Mouse (Mus musculus) hindbrain, postnatal 0 days (tissue): ENCODE data around the gene Gm49450. TPM values are rescaled to one million over a fixed set of nuclear protein-coding genes. Genes with fewer than 3 reads are reported as not detected.

Experiments used
- ATAC-seq: fragments of 200-750 bp; cut with Nextera tagmentation; 2 replicates; pipeline ENCODE4 v1.8.0; 2017; ENCODE audit warnings: mild to moderate bottlenecking, moderate TSS enrichment, moderate library complexity
- DNase-seq: peaks from one replicate; pipeline ENCODE4 v3.0.0-alpha.2; 2015; ENCODE audit warnings: low spot score
- H3K27ac ChIP-seq: fragments of 300-500 bp; sonication (generic); 2 replicates; pipeline ENCODE4 v1.5.1; 2014; ENCODE audit warnings: mild to moderate bottlenecking
- H3K27me3 ChIP-seq: fragments of 300-500 bp; sonication (generic); 2 replicates; pipeline ENCODE4 v1.6.1; 2014; ENCODE audit warnings: low read length, mixed read lengths; ENCODE audit not compliant: insufficient read depth
- H3K36me3 ChIP-seq: fragments of 300-500 bp; sonication (generic); 2 replicates; pipeline ENCODE4 v1.6.1; 2014; ENCODE audit warnings: low read length, mixed read lengths; ENCODE audit not compliant: insufficient read depth
- H3K4me1 ChIP-seq: fragments of 300-500 bp; sonication (generic); 2 replicates; pipeline ENCODE4 v1.6.1; 2014; ENCODE audit warnings: antibody characterized with exemption, low read length, mixed read lengths; ENCODE audit not compliant: insufficient read depth
- H3K4me2 ChIP-seq: fragments of 300-500 bp; sonication (generic); 2 replicates; pipeline ENCODE4 v1.6.1; 2014; ENCODE audit warnings: low read depth, mild to moderate bottlenecking, low read length, moderate library complexity, mixed read lengths
- H3K4me3 ChIP-seq: fragments of 300-500 bp; sonication (generic); 2 replicates; pipeline ENCODE4 v1.5.1; 2014; ENCODE audit warnings: low read length
- H3K9ac ChIP-seq: fragments of 300-500 bp; sonication (generic); replicated peaks from 2 replicates; pipeline ENCODE4 v1.6.1; 2014; ENCODE audit warnings: mild to moderate bottlenecking, low read length, moderate library complexity, mixed read lengths
- H3K9me3 ChIP-seq: fragments of 300-500 bp; sonication (generic); 2 replicates; pipeline ENCODE4 v1.6.1; 2016; ENCODE audit warnings: low read length, mixed read lengths
- CTCF ChIP-seq: IDR thresholded peaks from 2 replicates; pipeline ENCODE4 v1.5.1; 2016; ENCODE audit warnings: antibody characterized with exemption, control low read depth, low read depth
- WGBS: fragments of 180-500 bp; shearing (Covaris S2); extraction: QIAGEN DNeasy Blood & Tissue Kit; methylation state at CpG from one replicate; pipeline ENCODE4 v1.1.7; 2014; 5-methylcytosine and 5-hydroxymethylcytosine counted together
- polyA plus RNA-seq: library from polyadenylated mRNA; unstranded; fragments of >200 nt; fragmentation: Nextera tagmentation; extraction: Ambion mirVana; gene quantifications from 2 replicates; pipeline ENCODE4 v1.2.1, GENCODE M21; 2015
- total RNA-seq: library from RNA; depleted of rRNA; stranded (reverse); fragments of >200 nt; gene quantifications from 2 replicates; pipeline ENCODE4 v1.2.3, GENCODE M21; 2014

Gm49450 gene
- total and polyA plus RNA-seq, 2 experiments from 2014 or later = 1,767 TPM; not detected in 1

GRCm38 (mm10) chr15:98948857-98949606, 4.3 kb downstream of the Gm49450 start:
- H3K9ac ChIP-seq = peak overlapping the region; percentile 51
- no peak for TF ChIP-seq CTCF
- peak; percentile 39 for DNase-seq

DNA sequence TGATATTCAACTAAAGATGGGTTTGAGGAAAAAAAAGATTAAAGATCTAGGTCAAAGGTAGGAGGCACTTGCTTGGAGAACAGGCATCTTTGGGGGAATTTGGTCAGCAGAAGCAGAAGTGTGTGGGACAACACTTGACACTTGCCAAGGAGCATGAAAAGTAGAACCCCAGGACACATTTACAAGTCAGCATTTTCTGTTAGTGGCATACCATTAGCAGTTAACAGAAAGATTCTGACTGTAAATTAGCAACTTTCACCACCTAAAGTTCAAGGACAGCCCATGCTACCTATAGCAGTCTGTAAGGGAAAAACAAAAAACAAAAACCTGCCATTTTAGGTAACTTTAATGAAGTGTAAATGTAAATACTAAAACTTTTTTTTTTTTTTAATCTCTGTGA, 5.0 kb downstream of the Gm49450 start:
- TF ChIP-seq CTCF = no peak
- ATAC-seq (no peak), DNase-seq (peak; percentile 23)
- Histone ChIP-seq H3K27me3 (no peaks in the 10 kb centered on the region), H3K9ac (no peak overlapping the region), H3K36me3 (no peaks in the 10 kb centered on the region; the same call in 1 of the 2 replicates), H3K4me1 (no peaks in the 10 kb centered on the region), H3K27ac (peak overlapping the region; percentile 41; the same call in 1 of the 2 replicates), H3K4me2 (peak overlapping the region; percentile 65; the same call in 1 of the 2 replicates), H3K9me3 (no peaks in the 10 kb centered on the region), H3K4me3 (no peak overlapping the region)

More at GRCm38 (mm10) chr15:98948857-98949606, 4.3 kb downstream of the Gm49450 start:
- peak overlapping the region; percentile 32 for H3K4me3 ChIP-seq
- no peaks in the 10 kb centered on the region for H3K9me3 ChIP-seq
- no peaks in the 10 kb centered on the region for H3K4me1 ChIP-seq
- peak overlapping the region; percentile 45; the same call in 1 of the 2 replicates for H3K27ac ChIP-seq
- ATAC-seq = no peak
- no peaks in the 10 kb centered on the region for H3K27me3 ChIP-seq
- peak overlapping the region; percentile 65 for H3K4me2 ChIP-seq
- no peaks in the 10 kb centered on the region; the same call in 1 of the 2 replicates for H3K36me3 ChIP-seq
- WGBS = 33% methylated on average over 6 of the region's 6 CpGs

GRCm38 (mm10) chr15:98947884-98948283, 5.5 kb downstream of the Gm49450 start:
- ATAC-seq = no peak
- H3K4me1 ChIP-seq = no peaks in the 10 kb centered on the region

GRCm38 (mm10) chr15:98943133-98943532, 10.2 kb downstream of the Gm49450 start:
- Histone ChIP-seq H3K27ac (no peak overlapping the region), H3K4me2 (no peak overlapping the region), H3K27me3 (no peaks in the 10 kb centered on the region), H3K4me3 (no peak overlapping the region), H3K36me3 (no peaks in the 10 kb centered on the region), H3K9ac (no peak overlapping the region), H3K9me3 (no peaks in the 10 kb centered on the region), H3K4me1 (no peaks in the 10 kb centered on the region)
- ATAC-seq = no peak
- TF ChIP-seq CTCF = no peak
- WGBS = 78% methylated on average over 4 of the region's 4 CpGs
- no peak for DNase-seq

More at GRCm38 (mm10) chr15:98947884-98948283, 5.5 kb downstream of the Gm49450 start:
- Histone ChIP-seq H3K4me2 (peak overlapping the region; percentile 65; the same call in 1 of the 2 replicates), H3K4me3 (no peak overlapping the region), H3K36me3 (no peaks in the 10 kb centered on the region; the same call in 1 of the 2 replicates), H3K9me3 (no peaks in the 10 kb centered on the region), H3K9ac (no peak overlapping the region), H3K27ac (peak overlapping the region; percentile 41; the same call in 1 of the 2 replicates), H3K27me3 (no peaks in the 10 kb centered on the region)
- WGBS = 19% methylated on average over 3 of the region's 3 CpGs
- TF ChIP-seq CTCF = no peak
- DNase-seq = peak; percentile 33

DNA sequence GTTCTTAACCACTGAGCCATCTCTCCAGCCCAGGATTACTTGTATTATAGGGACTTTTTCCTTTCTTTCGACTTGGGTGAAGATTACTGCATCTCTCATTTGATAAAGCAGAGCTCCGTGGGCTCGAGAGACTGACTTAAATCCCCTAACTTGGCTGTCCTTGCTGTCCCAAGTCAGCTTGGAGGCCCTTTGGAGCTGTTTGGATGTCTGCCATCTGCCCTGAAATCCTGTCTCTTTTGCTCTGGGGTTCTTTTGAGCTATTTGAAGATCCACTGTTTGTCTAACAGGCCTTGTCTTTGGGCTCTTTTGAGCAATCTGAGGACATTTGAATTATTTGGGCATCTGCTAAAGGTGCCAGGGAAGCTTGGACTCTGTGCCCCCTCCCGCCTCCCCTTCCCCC, 11.3 kb downstream of the Gm49450 start:
- Histone ChIP-seq H3K36me3 (no peaks in the 10 kb centered on the region), H3K4me2 (no peak overlapping the region), H3K4me1 (no peaks in the 10 kb centered on the region), H3K9me3 (no peaks in the 10 kb centered on the region), H3K9ac (no peak overlapping the region), H3K4me3 (no peak overlapping the region), H3K27me3 (no peaks in the 10 kb centered on the region), H3K27ac (0 out of 2 replicates have a peak overlapping the region, but pooled peaks have one; percentile 15)
- no peak for ATAC-seq
- 54% methylated on average over 4 of the region's 4 CpGs for WGBS
- peak; percentile 63 for DNase-seq
- TF ChIP-seq CTCF = no peak

DNA sequence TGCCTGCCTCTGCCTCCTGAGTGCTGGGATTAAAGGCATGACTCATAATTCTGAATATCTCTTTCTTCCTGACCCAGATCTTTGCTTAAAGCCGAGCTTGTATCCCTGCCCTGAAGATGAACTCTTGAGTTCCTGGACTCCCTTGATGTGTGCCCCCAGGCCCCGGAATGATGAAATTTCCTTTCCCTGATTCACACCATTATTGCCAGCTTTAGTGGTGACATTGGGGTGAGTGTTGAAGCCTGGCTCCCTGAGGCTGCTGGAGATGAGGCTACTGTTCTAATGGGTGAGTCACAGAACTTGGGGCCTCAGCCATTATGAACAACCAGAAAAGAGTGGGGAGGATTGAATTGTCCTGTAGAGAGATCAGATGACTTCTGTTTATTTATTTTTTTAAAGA, 11.8 kb downstream of the Gm49450 start:
- DNase-seq (no peak), ATAC-seq (no peak)
- Histone ChIP-seq H3K36me3 (no peaks in the 10 kb centered on the region), H3K4me2 (no peak overlapping the region), H3K9ac (no peak overlapping the region), H3K27ac (no peak overlapping the region), H3K4me3 (no peak overlapping the region), H3K9me3 (no peaks in the 10 kb centered on the region), H3K27me3 (no peaks in the 10 kb centered on the region), H3K4me1 (no peaks in the 10 kb centered on the region)
- no peak for TF ChIP-seq CTCF
- WGBS = 85% methylated on average over 2 of the region's 2 CpGs

- Histone ChIP-seq H3K4me1 (no peaks in the 10 kb centered on the region), H3K27me3 (no peaks in the 10 kb centered on the region), H3K27ac (peak overlapping the region; percentile 45), H3K9ac (no peak overlapping the region), H3K36me3 (no peaks in the 10 kb centered on the region), H3K4me2 (no peak overlapping the region), H3K9me3 (no peaks in the 10 kb centered on the region), H3K4me3 (no peak overlapping the region)
- WGBS = 44% methylated on average over 10 of the region's 10 CpGs
- ATAC-seq = no peak
- DNase-seq = peak; percentile 58
- TF ChIP-seq CTCF = no peak
Measured at GRCm38 (mm10) chr15:98940816-98941215, 12.5 kb downstream of the Gm49450 start.
